Mouse (Mus musculus): ENCODE measurements around the gene Psmb5.

Psmb5 gene

GRCm38 (mm10) chr14:54592319-54592934 lies 25.4 kb downstream of the Psmb5 start:
- DNase-seq (ENCODE audit: low spot score): no peak

GRCm38 (mm10) chr14:54591056-54591455 lies 26.8 kb downstream of the Psmb5 start:
- no peak for DNase-seq (ENCODE audit: low spot score)

GRCm38 (mm10) chr14:54583681-54584338 lies 34.0 kb downstream of the Psmb5 start:
- DNase-seq (ENCODE audit: low spot score): no peak

GRCm38 (mm10) chr14:54582536-54582935 lies 35.3 kb downstream of the Psmb5 start:
- DNase-seq (ENCODE audit: low spot score): no peak

- DNase-seq (ENCODE audit: low spot score): no peak
Measured at GRCm38 (mm10) chr14:54579638-54580037, 38.2 kb downstream of the Psmb5 start.

GRCm38 (mm10) chr14:54578063-54578462 lies 39.8 kb downstream of the Psmb5 start:
- DNase-seq (ENCODE audit: low spot score): no peak

GRCm38 (mm10) chr14:54577089-54577982 lies 40.5 kb downstream of the Psmb5 start, which contains the start of gene Ajuba:
TSS of gene Ajuba (minus strand) at chr14:54577558.
- DNase-seq (ENCODE audit: low spot score): no peak

GRCm38 (mm10) chr14:54576241-54577088 lies 41.4 kb downstream of the Psmb5 start:
- DNase-seq (ENCODE audit: low spot score): no peak

GRCm38 (mm10) chr14:54575631-54576030 lies 42.2 kb downstream of the Psmb5 start:
- no peak for DNase-seq (ENCODE audit: low spot score)

- DNase-seq (ENCODE audit: low spot score): no peak
Measured at GRCm38 (mm10) chr14:54575031-54575430, 42.8 kb downstream of the Psmb5 start.

- DNase-seq (ENCODE audit: low spot score): no peak
Measured at GRCm38 (mm10) chr14:54574253-54574652, 43.6 kb downstream of the Psmb5 start.

- DNase-seq (ENCODE audit: low spot score): no peak
Measured at GRCm38 (mm10) chr14:54572790-54573736, 44.8 kb downstream of the Psmb5 start.

GRCm38 (mm10) chr14:54572122-54572521 lies 45.7 kb downstream of the Psmb5 start:
- DNase-seq (ENCODE audit: low spot score): no peak

GRCm38 (mm10) chr14:54569451-54570392 lies 48.1 kb downstream of the Psmb5 start:
- DNase-seq (ENCODE audit: low spot score): no peak

GRCm38 (mm10) chr14:54568694-54569414 lies 49.0 kb downstream of the Psmb5 start:
- DNase-seq (ENCODE audit: low spot score): peak; percentile 45
